Mouse (Mus musculus) midbrain, embryonic 10.5 days (tissue): ENCODE data around the gene Gpr146. TPM values are rescaled to one million over a fixed set of nuclear protein-coding genes. Genes with fewer than 3 reads are reported as not detected.

Experiments used
- DNase-seq: peaks from one replicate; pipeline ENCODE4 v3.0.0-alpha.2; 2017; ENCODE audit warnings: low spot score
- H3K27ac ChIP-seq: fragments of 300-500 bp; sonication (generic); replicated peaks from 2 replicates; pipeline ENCODE4 v1.5.1; 2016; ENCODE audit warnings: mild to moderate bottlenecking
- H3K27me3 ChIP-seq: fragments of 300-500 bp; sonication (generic); 2 replicates; pipeline ENCODE4 v1.6.1; 2016; ENCODE audit warnings: low read depth, mild to moderate bottlenecking; ENCODE audit not compliant: poor library complexity, severe bottlenecking
- H3K36me3 ChIP-seq: fragments of 300-500 bp; sonication (generic); 2 replicates; pipeline ENCODE4 v1.6.1; 2016; ENCODE audit warnings: mild to moderate bottlenecking, moderate library complexity
- H3K4me1 ChIP-seq: fragments of 300-500 bp; sonication (generic); 2 replicates; pipeline ENCODE4 v1.6.1; 2016
- H3K4me3 ChIP-seq: fragments of 300-500 bp; sonication (generic); 2 replicates; pipeline ENCODE4 v1.5.1; 2016; ENCODE audit warnings: mild to moderate bottlenecking, moderate library complexity
- H3K9me3 ChIP-seq: fragments of 300-500 bp; sonication (generic); replicated peaks from 2 replicates; pipeline ENCODE4 v1.6.1; 2016; ENCODE audit warnings: mild to moderate bottlenecking
- WGBS: fragments of 180-500 bp; shearing (Covaris S2); methylation state at CpG from one replicate; pipeline ENCODE4 v1.1.7; 2016; 5-methylcytosine and 5-hydroxymethylcytosine counted together
- polyA plus RNA-seq: library from polyadenylated mRNA; unstranded; fragments of >200 nt; fragmentation: Nextera tagmentation; extraction: Ambion mirVana; gene quantifications from 2 replicates; pipeline ENCODE4 v1.2.1, GENCODE M21; 2016

Gene Gpr146
- polyA plus RNA-seq, 1 experiment from 2014 or later: 1.7 TPM

GRCm38 (mm10) chr5:139378271-139378556 lies 717 bp downstream of the Gpr146 start:
- no peak overlapping the region for H3K4me3 ChIP-seq
- H3K27me3 ChIP-seq: 0 out of 2 replicates have a peak, but pooled peaks cover 5% of the 10 kb centered on the region
- H3K4me1 ChIP-seq: peaks cover 54% of the 10 kb centered on the region
- peak overlapping the region; percentile 85; the same call in 1 of the 2 replicates for H3K27ac ChIP-seq
- H3K9me3 ChIP-seq: no peaks in the 10 kb centered on the region
- 94% methylated on average over 7 of the region's 7 CpGs for WGBS
- no peaks in the 10 kb centered on the region for H3K36me3 ChIP-seq
- no peak for DNase-seq

- Histone ChIP-seq H3K36me3 (no peaks in the 10 kb centered on the region), H3K4me3 (no peak overlapping the region), H3K27ac (peak overlapping the region; percentile 85), H3K9me3 (no peaks in the 10 kb centered on the region), H3K27me3 (0 out of 2 replicates have a peak, but pooled peaks cover 5% of the 10 kb centered on the region), H3K4me1 (peaks cover 55% of the 10 kb centered on the region)
- peak; percentile 52 for DNase-seq
- 57% methylated on average over 21 of the region's 21 CpGs for WGBS
These were observed 1.6 kb downstream of the Gpr146 start for GRCm38 (mm10) chr5:139378986-139379629.

- Histone ChIP-seq H3K27me3 (0 out of 2 replicates have a peak, but pooled peaks cover 5% of the 10 kb centered on the region), H3K27ac (peak overlapping the region; percentile 85), H3K36me3 (no peaks in the 10 kb centered on the region), H3K9me3 (no peaks in the 10 kb centered on the region), H3K4me3 (peak overlapping the region; percentile 79), H3K4me1 (peaks cover 60% of the 10 kb centered on the region)
- 23% methylated on average over 8 of the region's 8 CpGs for WGBS
- no peak for DNase-seq
These were observed 2.4 kb downstream of the Gpr146 start for GRCm38 (mm10) chr5:139379771-139380384.

GRCm38 (mm10) chr5:139380385-139381248 lies 3.1 kb downstream of the Gpr146 start:
- WGBS: 2% methylated on average over 73 of the region's 73 CpGs
- 0 out of 2 replicates have a peak, but pooled peaks cover 5% of the 10 kb centered on the region for H3K27me3 ChIP-seq
- peaks cover 61% of the 10 kb centered on the region for H3K4me1 ChIP-seq
- H3K36me3 ChIP-seq: no peaks in the 10 kb centered on the region
- peak; percentile 87 for DNase-seq
- H3K27ac ChIP-seq: peak overlapping the region; percentile 85
- peak overlapping the region; percentile 79 for H3K4me3 ChIP-seq
- no peaks in the 10 kb centered on the region for H3K9me3 ChIP-seq

GRCm38 (mm10) chr5:139381586-139382513 lies 4.4 kb downstream of the Gpr146 start:
- Histone ChIP-seq H3K36me3 (no peaks in the 10 kb centered on the region), H3K27ac (peak overlapping the region; percentile 30), H3K4me3 (no peak overlapping the region), H3K4me1 (peaks cover 64% of the 10 kb centered on the region), H3K9me3 (no peaks in the 10 kb centered on the region), H3K27me3 (0 out of 2 replicates have a peak, but pooled peaks cover 5% of the 10 kb centered on the region)
- no peak for DNase-seq
- WGBS: 84% methylated on average over 18 of the region's 18 CpGs

DNA sequence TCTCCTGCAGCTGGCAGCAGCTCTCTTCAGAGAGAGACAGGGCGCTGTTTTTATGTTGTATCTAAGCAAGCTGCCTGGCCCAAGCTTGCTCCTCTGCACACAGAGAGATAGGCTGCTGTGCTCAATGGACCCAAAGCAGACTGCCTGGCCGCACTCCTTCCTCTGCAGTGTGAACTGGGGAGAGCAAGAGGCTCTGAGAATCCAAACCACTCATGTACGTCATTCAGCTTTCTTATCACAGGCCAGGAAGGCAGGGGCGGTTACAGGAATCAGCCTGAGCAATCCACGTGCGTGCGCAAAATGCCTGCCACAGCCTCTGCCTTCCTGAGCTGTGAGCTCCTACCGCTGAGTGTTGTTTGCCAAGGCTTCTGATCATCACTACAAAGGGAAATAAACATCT lies 5.3 kb downstream of the Gpr146 start:
- H3K27ac ChIP-seq: peak overlapping the region; percentile 70
- WGBS: 73% methylated on average over 8 of the region's 8 CpGs

DNA sequence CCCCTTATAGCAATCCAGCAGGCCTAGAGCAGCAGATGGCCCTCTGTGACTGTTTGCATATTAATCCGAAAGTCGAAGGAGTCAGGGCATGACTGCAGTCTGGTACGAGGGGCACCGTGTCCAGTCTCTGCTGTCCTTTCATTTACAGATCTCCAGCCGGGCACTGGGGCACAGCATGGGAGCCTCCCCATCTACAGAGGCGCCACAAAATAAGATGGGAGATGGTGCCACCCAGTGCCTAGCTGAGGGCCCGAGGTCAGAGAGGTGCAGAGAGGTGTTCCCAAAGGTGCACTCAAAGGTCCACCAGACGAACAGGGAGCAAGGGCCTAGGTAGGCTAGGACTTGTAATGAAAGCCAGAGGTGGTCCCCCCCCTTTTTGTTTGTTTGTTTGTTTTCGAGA lies 5.7 kb downstream of the Gpr146 start:
- H3K9me3 ChIP-seq: no peaks in the 10 kb centered on the region
- no peaks in the 10 kb centered on the region for H3K36me3 ChIP-seq
- no peak overlapping the region for H3K4me3 ChIP-seq
- DNase-seq: no peak
- peak overlapping the region; percentile 70 for H3K27ac ChIP-seq
- WGBS: 81% methylated on average over 9 of the region's 9 CpGs
- 0 out of 2 replicates have a peak, but pooled peaks cover 5% of the 10 kb centered on the region for H3K27me3 ChIP-seq
- peaks cover 58% of the 10 kb centered on the region for H3K4me1 ChIP-seq

More for the DNA sequence above, 5.3 kb downstream of the Gpr146 start:
- Histone ChIP-seq H3K27me3 (0 out of 2 replicates have a peak, but pooled peaks cover 5% of the 10 kb centered on the region), H3K36me3 (no peaks in the 10 kb centered on the region), H3K9me3 (no peaks in the 10 kb centered on the region), H3K4me3 (no peak overlapping the region), H3K4me1 (peaks cover 58% of the 10 kb centered on the region)
- no peak for DNase-seq

GRCm38 (mm10) chr5:139384531-139384930 lies 7.0 kb downstream of the Gpr146 start:
- Histone ChIP-seq H3K27me3 (0 out of 2 replicates have a peak, but pooled peaks cover 5% of the 10 kb centered on the region), H3K36me3 (no peaks in the 10 kb centered on the region), H3K9me3 (no peaks in the 10 kb centered on the region), H3K4me3 (no peak overlapping the region), H3K27ac (0 out of 2 replicates have a peak overlapping the region, but pooled peaks have one; percentile 39), H3K4me1 (peaks cover 58% of the 10 kb centered on the region)
- no peak for DNase-seq
- 81% methylated on average over 10 of the region's 10 CpGs for WGBS

DNA sequence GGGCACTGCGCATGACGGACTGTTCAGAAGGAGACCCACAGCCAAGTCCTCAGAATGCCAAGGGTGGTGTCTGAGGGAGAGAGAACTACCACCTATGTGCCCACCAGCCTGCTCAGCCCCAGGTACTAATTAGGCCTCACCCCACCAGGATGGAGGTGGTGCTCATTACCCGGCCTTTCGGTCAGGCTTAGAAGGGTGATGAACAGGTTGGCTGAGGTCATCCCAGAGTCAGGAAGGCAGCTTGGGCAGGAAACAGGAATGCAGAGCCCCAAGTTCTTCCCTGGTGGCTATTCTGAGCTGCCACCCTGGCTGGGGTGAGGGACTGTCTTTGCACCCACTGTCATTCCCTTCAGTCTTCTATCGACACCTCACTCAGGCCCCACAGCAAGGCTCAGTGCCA lies 8.6 kb downstream of the Gpr146 start:
- Histone ChIP-seq H3K4me1 (peaks cover 49% of the 10 kb centered on the region), H3K27ac (0 out of 2 replicates have a peak overlapping the region, but pooled peaks have one; percentile 6), H3K9me3 (no peaks in the 10 kb centered on the region), H3K4me3 (no peak overlapping the region), H3K36me3 (no peaks in the 10 kb centered on the region), H3K27me3 (0 out of 2 replicates have a peak, but pooled peaks cover 5% of the 10 kb centered on the region)
- WGBS: 91% methylated on average over 5 of the region's 5 CpGs
- DNase-seq: no peak

GRCm38 (mm10) chr5:139387329-139388194 lies 10.1 kb downstream of the Gpr146 start:
- 89% methylated on average over 10 of the region's 10 CpGs for WGBS
- Histone ChIP-seq H3K27me3 (no peaks in the 10 kb centered on the region), H3K9me3 (no peaks in the 10 kb centered on the region), H3K27ac (peak overlapping the region; percentile 38; the same call in 1 of the 2 replicates), H3K4me1 (peaks cover 41% of the 10 kb centered on the region), H3K36me3 (0 out of 2 replicates have a peak, but pooled peaks cover 1% of the 10 kb centered on the region), H3K4me3 (no peak overlapping the region)
- DNase-seq: no peak

DNA sequence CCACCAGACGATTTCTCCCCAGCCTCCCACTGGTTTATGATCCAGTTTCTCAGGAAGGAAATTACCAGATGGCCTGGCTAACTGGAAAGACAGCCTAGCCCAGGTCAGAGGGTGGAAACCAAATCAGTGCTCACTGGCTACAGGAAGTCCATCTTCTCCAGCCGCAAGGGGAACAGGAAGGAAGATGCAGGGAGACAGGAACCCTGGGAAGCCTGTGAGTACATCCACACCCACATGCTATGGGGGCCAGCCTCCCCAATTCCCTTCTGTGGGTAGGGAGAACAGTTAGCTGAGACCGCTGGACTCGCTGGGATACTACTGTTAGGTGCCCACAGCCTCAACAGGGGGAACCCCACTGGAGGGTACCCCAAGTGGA lies 10.7 kb downstream of the Gpr146 start:
- no peaks in the 10 kb centered on the region for H3K27me3 ChIP-seq
- peaks cover 35% of the 10 kb centered on the region for H3K4me1 ChIP-seq
- peaks cover 4% of the 10 kb centered on the region; the same call in 1 of the 2 replicates for H3K36me3 ChIP-seq
- no peak for DNase-seq
- H3K4me3 ChIP-seq: no peak overlapping the region
- no peaks in the 10 kb centered on the region for H3K9me3 ChIP-seq
- 89% methylated on average over 4 of the region's 4 CpGs for WGBS
- H3K27ac ChIP-seq: peak overlapping the region; percentile 59; the same call in 1 of the 2 replicates
